Mouse (Mus musculus) adrenal gland, postnatal 14 days (tissue): ENCODE results near the gene Lrrc26. TPM values are rescaled to one million over a fixed set of nuclear protein-coding genes. Genes with fewer than 3 reads are reported as not detected.
"Not testable (repeated sequence)": the region's sequence is repeated elsewhere in the genome, so short reads cannot be mapped to it uniquely, and the experiment has no call there.

Experiments used
- DNase-seq: peaks from one replicate; pipeline ENCODE4 v3.0.0; 2021; ENCODE audit warnings: mixed read lengths
- long read RNA-seq, 2 experiments: library from polyadenylated mRNA; stranded (forward); transcript quantifications; one replicate each; pipeline ENCODE4 v2.0.0; 2021
- total RNA-seq: library from RNA; stranded (reverse); gene quantifications from 2 replicates; pipeline ENCODE4 v1.2.3, GENCODE M21; 2021

The Lrrc26 gene
- not detected in 2 replicates for total RNA-seq
- long read RNA-seq, experiment 1, result 0 reads
- long read RNA-seq, experiment 2, result 0 reads

- DNase-seq, result peak; percentile 48
Measured at GRCm38 (mm10) chr2:25289651-25290050, at the start of gene Lrrc26. Gene Lrrc26 (plus strand): TSS chr2:25289915.

GRCm38 (mm10) chr2:25240310-25240709 lies 49.4 kb upstream of the Lrrc26 start:
- no peak for DNase-seq

GRCm38 (mm10) chr2:25240723-25241437 lies 48.8 kb upstream of the Lrrc26 start:
- DNase-seq, result peak; percentile 88

GRCm38 (mm10) chr2:25241438-25241775 lies 48.3 kb upstream of the Lrrc26 start:
- no peak for DNase-seq

- peak; percentile 32 for DNase-seq
Measured at GRCm38 (mm10) chr2:25242101-25242506, 47.6 kb upstream of the Lrrc26 start, which contains the start of the genes Rnf208 and Cysrt1. Gene Rnf208 (plus strand): TSS chr2:25242255. Gene Cysrt1 (minus strand): TSS chr2:25242452.

GRCm38 (mm10) chr2:25243342-25243741 lies 46.4 kb upstream of the Lrrc26 start:
- DNase-seq, result no peak

GRCm38 (mm10) chr2:25244144-25244543 lies 45.6 kb upstream of the Lrrc26 start:
- no peak for DNase-seq

- no peak for DNase-seq
Measured at GRCm38 (mm10) chr2:25246183-25247072, 43.3 kb upstream of the Lrrc26 start, which contains the start of gene AL732309.1. Gene AL732309.1 (minus strand): TSS chr2:25246863.

GRCm38 (mm10) chr2:25252331-25252730 lies 37.4 kb upstream of the Lrrc26 start:
- DNase-seq, result peak; percentile 32

GRCm38 (mm10) chr2:25255284-25255779 lies 34.4 kb upstream of the Lrrc26 start, which contains the start of gene Tmem203:
Gene Tmem203 (plus strand): TSS chr2:25255439.
- DNase-seq, result peak; percentile 94

GRCm38 (mm10) chr2:25256443-25257109 lies 33.1 kb upstream of the Lrrc26 start:
- peak; percentile 73 for DNase-seq

- DNase-seq, result not testable (repeated sequence)
Measured at GRCm38 (mm10) chr2:25257250-25257649, 32.5 kb upstream of the Lrrc26 start.

- DNase-seq, result no peak
Measured at GRCm38 (mm10) chr2:25258887-25259286, 30.8 kb upstream of the Lrrc26 start.

- DNase-seq, result no peak
Measured at GRCm38 (mm10) chr2:25261870-25262269, 27.8 kb upstream of the Lrrc26 start.

- DNase-seq, result peak; percentile 96
Measured at GRCm38 (mm10) chr2:25262291-25262767, 27.4 kb upstream of the Lrrc26 start, which contains the start of gene Tprn. Gene Tprn (plus strand): TSS chr2:25262618.

- peak; percentile 58 for DNase-seq
Measured at GRCm38 (mm10) chr2:25262795-25263622, 26.7 kb upstream of the Lrrc26 start.

- DNase-seq, result no peak
Measured at GRCm38 (mm10) chr2:25263623-25264285, 26.0 kb upstream of the Lrrc26 start.

GRCm38 (mm10) chr2:25264286-25264660 lies 25.4 kb upstream of the Lrrc26 start:
- DNase-seq, result no peak

GRCm38 (mm10) chr2:25264851-25265250 lies 24.9 kb upstream of the Lrrc26 start:
- DNase-seq, result peak; percentile 73

GRCm38 (mm10) chr2:25265897-25266656 lies 23.6 kb upstream of the Lrrc26 start:
- DNase-seq, result no peak
